Mouse (Mus musculus) heart, embryonic 14.5 days (tissue): ENCODE results near the gene Tmem54. TPM values are rescaled to one million over a fixed set of nuclear protein-coding genes. Genes with fewer than 3 reads are reported as not detected.

ENCODE experiments used
- ATAC-seq: fragments of 200-750 bp; cut with Nextera tagmentation; 2 replicates; pipeline ENCODE4 v1.8.0; 2017; ENCODE audit warnings: low read depth, moderate TSS enrichment; ENCODE audit not compliant: insufficient number of reproducible peaks, insufficient read depth, low FRiP score
- H3K27ac ChIP-seq, 2 experiments: fragments of 200-500 bp in 1 of 2; fragments of 300-500 bp in 1 of 2; sonication (generic) in 1 of 2; replicated peaks in 1 of 2; 2 replicates each; pipeline ENCODE4 v1.5.1; 2012 to 2014; ENCODE audit warnings: low read depth in 2 of 2, low read length in 2 of 2, control low read depth in 1 of 2, mild to moderate bottlenecking in 1 of 2, mixed read lengths in 1 of 2; ENCODE audit not compliant: control insufficient read depth in 1 of 2, insufficient read depth in 1 of 2
- H3K27me3 ChIP-seq: fragments of 300-500 bp; sonication (generic); 2 replicates; pipeline ENCODE4 v1.6.1; 2014; ENCODE audit warnings: mild to moderate bottlenecking, low read length, control low read depth; ENCODE audit not compliant: control insufficient read depth, insufficient read depth
- H3K36me3 ChIP-seq: fragments of 300-500 bp; sonication (generic); 2 replicates; pipeline ENCODE4 v1.6.1; 2014; ENCODE audit warnings: mild to moderate bottlenecking, control low read depth, low read length, mixed read lengths; ENCODE audit not compliant: control insufficient read depth, insufficient read depth
- H3K4me1 ChIP-seq, 2 experiments: fragments of 200-500 bp in 1 of 2; fragments of 300-500 bp in 1 of 2; sonication (generic) in 1 of 2; 2 replicates each; pipeline ENCODE4 v1.6.1; 2012 to 2014; ENCODE audit warnings: low read length in 2 of 2, control low read depth in 1 of 2, mixed read lengths in 1 of 2; ENCODE audit not compliant: control insufficient read depth in 2 of 2, insufficient read depth in 2 of 2
- H3K4me2 ChIP-seq: fragments of 300-500 bp; sonication (generic); 2 replicates; pipeline ENCODE4 v1.6.1; 2014; ENCODE audit warnings: mild to moderate bottlenecking, low read length
- H3K4me3 ChIP-seq, 2 experiments: fragments of 200-500 bp in 1 of 2; fragments of 300-500 bp in 1 of 2; sonication (generic) in 1 of 2; 2 replicates each; pipeline ENCODE4 v1.5.1; 2012 to 2014; ENCODE audit warnings: low read length in 2 of 2, mild to moderate bottlenecking in 2 of 2, control low read depth in 1 of 2, low read depth in 1 of 2, moderate library complexity in 1 of 2; ENCODE audit not compliant: control insufficient read depth in 1 of 2, insufficient read depth in 1 of 2
- H3K9ac ChIP-seq: fragments of 300-500 bp; sonication (generic); 2 replicates; pipeline ENCODE4 v1.6.1; 2014; ENCODE audit warnings: mild to moderate bottlenecking, low read length
- H3K9me3 ChIP-seq: fragments of 300-500 bp; sonication (generic); 2 replicates; pipeline ENCODE4 v1.6.1; 2016; ENCODE audit warnings: low read length, control low read depth; ENCODE audit not compliant: control insufficient read depth
- WGBS: fragments of 180-500 bp; shearing (Covaris S2); extraction: QIAGEN DNeasy Blood & Tissue Kit; methylation state at CpG from one replicate; pipeline ENCODE4 v1.1.7; 2014; 5-methylcytosine and 5-hydroxymethylcytosine counted together
- polyA plus RNA-seq: library from polyadenylated mRNA; unstranded; fragments of >200 nt; fragmentation: Nextera tagmentation; extraction: Ambion mirVana; gene quantifications from 2 replicates; pipeline ENCODE4 v1.2.1, GENCODE M21; 2014

Gene Tmem54
- polyA plus RNA-seq, 1 experiment from 2014 or later: not detected

DNA sequence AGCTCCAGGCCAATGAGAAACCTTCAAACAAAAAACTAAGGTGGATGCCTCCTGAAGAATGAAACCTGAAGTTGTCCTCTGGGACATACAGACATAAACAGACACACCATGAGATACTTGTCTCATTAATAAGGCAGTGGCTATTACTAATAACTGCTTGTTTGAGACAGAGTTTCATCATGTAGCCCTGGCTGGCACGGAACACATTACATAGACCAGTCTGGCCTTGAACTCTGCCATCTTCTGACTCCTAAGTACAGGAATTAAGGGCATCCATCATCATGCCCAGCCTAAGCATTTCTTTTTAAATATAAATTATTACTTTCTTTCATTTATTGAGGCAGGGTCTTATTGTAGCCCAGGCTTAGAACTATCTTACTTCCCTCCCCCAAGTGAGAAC, 55.7 kb downstream of the Tmem54 start:
- Histone ChIP-seq H3K27me3 (no peaks in the 10 kb centered on the region), H3K27ac (no peak overlapping the region), H3K9me3 (no peaks in the 10 kb centered on the region), H3K4me3 (no peak overlapping the region), H3K4me2 (no peak overlapping the region), H3K36me3 (peaks cover 60% of the 10 kb centered on the region), H3K4me1 (peaks cover 1 to 19% of the 10 kb centered on the region in 2 experiments), H3K9ac (no peak overlapping the region)
- 94% methylated on average over 1 of the region's 1 CpGs for WGBS
- no peak for ATAC-seq

Other genes starting within 250 kb of the Tmem54 start
- 3.5 and 3.6 TPM in 2 replicates for gene Trim62, start 222.0 kb upstream of the Tmem54 start, polyA plus RNA-seq
- gene Azin2, start 143.1 kb upstream of the Tmem54 start, polyA plus RNA-seq: 6.2 and 7.4 TPM in 2 replicates
- gene Ak2, start 113.6 kb upstream of the Tmem54 start, polyA plus RNA-seq: 126 and 129 TPM in 2 replicates
- 8.2 and 9.0 TPM in 2 replicates for gene Rnf19b, start 47.3 kb upstream of the Tmem54 start, polyA plus RNA-seq
- 0.31 and 0.47 TPM in 2 replicates for gene Hpca, start 16.5 kb downstream of the Tmem54 start, polyA plus RNA-seq
- 11.9 and 13.7 TPM in 2 replicates for gene Fndc5, start 31.5 kb downstream of the Tmem54 start, polyA plus RNA-seq
- gene S100pbp, start 84.2 kb downstream of the Tmem54 start, polyA plus RNA-seq: 13.7 and 15.7 TPM in 2 replicates
- 46.3 and 51.2 TPM in 2 replicates for gene Yars, start 84.2 kb downstream of the Tmem54 start, polyA plus RNA-seq
- gene C77080, start 155.9 kb downstream of the Tmem54 start, polyA plus RNA-seq: 1.3 and 1.4 TPM in 2 replicates
- gene Sync, start 182.1 kb downstream of the Tmem54 start, polyA plus RNA-seq: 1.6 and 1.8 TPM in 2 replicates
- gene Rbbp4, start 229.8 kb downstream of the Tmem54 start, polyA plus RNA-seq: 256 and 263 TPM in 2 replicates
- gene Zbtb8os, start 230.1 kb downstream of the Tmem54 start, polyA plus RNA-seq: 45.5 and 48.1 TPM in 2 replicates